Mouse (Mus musculus) megakaryocyte progenitor cell, adult 5-6 weeks (primary cell): ENCODE measurements around the gene Tmem238l. TPM values are rescaled to one million over a fixed set of nuclear protein-coding genes. Genes with fewer than 3 reads are reported as not detected.

ENCODE experiments used
- ATAC-seq: replicated peaks from 2 replicates; pipeline ENCODE4 v1.8.0; 2016; ENCODE audit warnings: mild to moderate bottlenecking, moderate TSS enrichment, inconsistent platforms; ENCODE audit not compliant: poor library complexity
- total RNA-seq, 2 experiments: library from RNA; stranded (forward) in 1 of 2; stranded (reverse) in 1 of 2; fragments of 157-497, 149-512 nt in 1 of 2; fragments of 200-1000 nt in 1 of 2; gene quantifications; 2 replicates each; pipeline versions ENCODE4 v1.2.3 to v1.2.4; 2015 to 2017

The Tmem238l gene
- total RNA-seq, 2 experiments from 2014 or later = not detected

DNA sequence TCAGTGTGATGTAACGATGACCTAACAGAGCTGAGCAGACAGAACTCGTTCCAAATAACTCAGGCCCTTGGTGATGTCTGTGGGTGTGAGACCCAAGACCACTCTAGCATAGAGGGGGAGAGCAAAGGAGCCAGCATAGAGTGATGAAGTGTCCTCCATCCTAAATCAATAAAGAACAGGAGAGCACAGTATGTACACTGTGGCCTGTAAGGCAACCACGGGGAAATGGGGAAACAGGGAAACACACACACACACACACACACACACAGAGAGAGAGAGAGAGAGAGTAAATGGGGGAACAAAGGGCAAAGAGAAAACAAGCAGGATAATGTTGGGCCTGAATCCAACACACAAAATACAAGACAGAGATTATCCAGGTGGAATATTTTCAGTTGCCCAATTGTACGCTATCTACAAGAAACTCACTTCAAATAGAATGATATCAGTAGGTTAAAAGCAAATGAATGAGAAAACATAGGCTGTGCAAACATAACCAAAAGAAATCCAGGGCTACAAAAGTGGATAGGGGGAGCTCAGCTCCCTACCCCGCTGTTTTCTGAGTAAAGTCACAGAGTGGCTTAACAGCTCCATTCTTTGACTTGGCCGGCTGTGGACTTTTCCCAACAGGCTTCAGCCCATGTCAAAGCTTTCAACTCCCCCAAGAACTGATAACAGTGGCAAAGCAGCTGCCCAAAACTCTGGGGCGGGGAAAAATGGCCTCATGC is 19.3 kb downstream of the Tmem238l start:
- no peak for ATAC-seq

DNA sequence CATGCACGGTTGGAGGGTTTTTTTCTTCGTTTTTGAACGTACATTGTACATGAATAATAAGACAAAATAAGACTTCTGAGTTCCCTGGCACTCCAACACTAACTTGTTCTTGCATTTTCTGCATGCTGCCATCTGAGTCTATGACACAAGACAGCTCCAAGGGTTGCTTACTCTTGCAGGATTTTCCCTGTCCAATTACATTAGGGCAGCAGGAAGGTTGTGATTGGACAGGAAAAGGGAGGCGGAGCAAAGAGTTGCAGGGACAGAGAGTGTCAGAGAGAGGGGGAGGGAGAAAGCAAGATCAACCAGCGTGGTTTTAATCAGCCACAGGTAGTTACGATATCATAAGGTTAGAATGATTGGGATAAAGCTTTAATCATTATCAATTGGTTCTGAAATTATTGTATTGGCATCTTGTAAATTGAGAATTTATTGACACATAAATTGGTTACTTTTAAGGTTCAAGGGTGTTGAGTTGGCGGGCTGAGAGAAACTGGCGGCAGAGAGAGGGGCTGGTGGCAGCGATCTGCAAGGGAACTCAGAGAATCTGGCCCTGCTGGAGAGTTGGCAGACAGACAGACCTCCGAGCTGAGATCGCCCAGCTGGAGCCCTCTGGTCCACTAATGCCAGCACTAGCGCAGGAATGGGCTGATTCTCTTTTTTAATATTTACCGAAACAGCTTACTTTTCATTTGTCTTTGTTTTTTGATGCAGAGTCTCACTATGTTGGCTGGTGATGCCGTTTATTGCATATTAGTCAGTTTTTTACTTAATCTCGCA is 25.1 kb downstream of the Tmem238l start:
- no peak for ATAC-seq

DNA sequence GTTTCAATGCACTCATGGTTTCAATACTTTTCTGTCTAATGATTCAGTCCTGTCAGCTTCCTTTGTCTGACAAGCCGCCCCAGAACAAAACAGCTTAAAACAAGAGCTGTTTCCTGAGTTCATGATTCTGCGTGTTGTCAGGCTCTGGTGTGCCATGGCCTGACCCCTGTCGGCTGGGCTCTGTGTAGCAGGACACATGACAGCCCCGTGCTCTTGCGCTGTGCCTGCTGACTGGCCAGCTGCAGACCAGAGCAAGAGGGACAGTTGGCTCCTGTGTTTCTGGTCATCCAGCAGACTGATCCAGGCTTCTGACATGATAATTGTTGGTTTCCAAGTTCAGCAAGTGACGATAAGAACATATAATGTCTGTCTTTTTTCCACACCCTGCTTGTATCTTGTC is 26.4 kb downstream of the Tmem238l start:
- ATAC-seq = peak; percentile 81

DNA sequence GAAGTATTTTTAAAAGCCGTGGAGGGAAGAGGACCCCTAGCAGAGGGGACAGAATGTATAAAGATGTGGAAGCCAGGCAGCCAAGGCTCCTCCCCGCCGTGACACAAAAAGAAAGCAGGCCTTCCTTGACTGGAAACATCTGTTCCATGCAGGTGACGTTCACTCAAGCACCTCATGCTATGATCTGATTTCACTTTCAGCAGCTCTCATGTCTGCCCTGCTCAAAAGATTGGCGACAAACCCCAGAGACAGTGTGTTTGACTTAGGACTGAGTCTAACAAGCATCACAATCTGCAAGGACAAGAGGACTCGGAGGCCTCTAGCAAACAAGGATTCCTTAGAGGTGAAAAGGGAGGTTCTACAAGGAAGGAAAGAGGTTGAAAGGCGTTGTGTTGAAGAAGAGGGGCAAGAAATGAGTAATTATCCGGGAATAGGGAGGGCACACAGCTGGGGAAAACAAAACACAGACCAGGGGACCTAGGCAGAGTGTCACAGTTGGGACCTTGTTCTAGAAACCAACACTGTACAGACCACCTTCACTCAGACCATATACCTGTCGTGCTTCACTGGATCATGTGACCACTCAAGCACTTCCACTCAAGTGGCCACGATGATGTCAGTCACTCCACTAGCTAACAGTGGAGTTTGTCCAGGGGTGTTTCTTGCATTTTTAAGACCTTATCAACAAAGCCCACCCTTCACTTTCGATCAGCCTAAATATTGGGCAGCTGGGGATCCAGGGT is 27.2 kb downstream of the Tmem238l start:
- no peak for ATAC-seq

DNA sequence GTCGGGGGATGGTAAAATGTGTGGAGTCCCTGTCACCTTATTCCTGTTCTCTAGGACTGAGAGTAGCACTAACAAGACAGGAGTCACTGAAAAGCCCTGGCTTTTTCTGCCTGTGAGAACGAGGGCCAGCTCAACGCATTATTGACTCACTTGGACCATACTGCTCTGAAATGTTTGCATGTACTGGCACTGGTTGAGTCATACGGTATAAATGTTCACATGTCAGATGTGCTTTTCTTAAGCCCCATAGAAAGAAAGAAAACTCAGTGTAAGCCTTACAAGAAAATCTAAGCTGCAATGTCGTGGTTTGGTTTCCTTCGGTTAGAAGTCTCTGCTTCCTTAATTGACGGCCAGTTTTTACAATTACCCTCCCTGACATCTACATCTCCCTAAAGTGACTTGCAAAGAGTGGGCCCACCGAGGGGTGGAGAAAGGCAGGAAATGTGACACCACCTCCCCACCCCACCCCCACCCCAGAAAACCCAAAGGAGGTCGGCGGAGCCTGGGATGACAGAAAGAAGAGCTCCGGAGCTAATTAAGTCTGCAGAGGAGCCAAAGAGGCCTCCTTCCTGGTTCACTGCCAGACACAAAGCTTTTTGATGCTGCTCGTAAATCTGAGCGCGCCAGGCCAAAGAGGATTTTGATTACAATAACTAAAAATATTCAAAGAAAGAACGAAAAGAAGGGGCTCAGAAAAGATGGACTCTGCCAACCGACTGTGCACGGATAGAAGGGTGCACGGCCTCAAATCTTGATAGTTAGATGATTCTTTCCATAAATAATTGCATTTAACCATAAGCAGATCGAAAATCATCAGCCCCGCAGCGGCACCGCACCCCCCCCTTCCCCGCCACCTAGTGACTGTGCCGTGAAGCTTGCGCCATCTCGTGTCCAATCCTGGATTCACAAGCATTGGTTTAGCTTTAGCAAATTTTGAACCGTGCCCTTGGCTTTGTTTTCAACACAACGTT is 28.0 kb downstream of the Tmem238l start:
- peak; percentile 93 for ATAC-seq

DNA sequence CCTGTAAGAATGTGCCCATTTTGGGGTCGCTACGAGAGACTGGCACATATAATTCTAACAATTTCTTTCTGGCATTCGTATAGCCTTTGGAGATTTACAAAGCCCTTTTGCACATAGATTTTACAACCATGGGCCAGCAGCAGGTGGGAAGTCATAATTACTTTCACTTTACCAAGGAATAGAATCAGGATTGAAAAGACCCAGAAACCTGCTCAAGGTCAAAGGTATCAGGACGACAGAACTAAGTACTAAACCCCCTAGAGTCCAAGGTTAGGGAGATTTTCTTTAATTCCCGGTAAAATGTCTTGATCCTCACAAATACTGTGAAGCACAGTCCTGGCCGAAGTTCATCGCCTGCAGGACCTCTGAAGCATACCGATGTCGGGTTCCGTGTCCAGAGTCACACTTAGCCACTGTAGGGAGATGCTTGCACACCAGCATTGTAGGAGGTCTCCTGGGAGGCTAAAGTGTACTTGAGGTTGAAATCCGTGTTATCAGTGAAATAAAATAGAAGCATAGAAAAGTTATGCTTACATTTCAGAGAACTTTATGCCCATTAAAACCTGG is 28.8 kb downstream of the Tmem238l start:
- peak; percentile 48 for ATAC-seq

GRCm38 (mm10) chr11:66992150-66992549 is 35.7 kb downstream of the Tmem238l start:
- ATAC-seq = no peak

GRCm38 (mm10) chr11:66993674-66994073 is 37.2 kb downstream of the Tmem238l start:
- no peak for ATAC-seq

DNA sequence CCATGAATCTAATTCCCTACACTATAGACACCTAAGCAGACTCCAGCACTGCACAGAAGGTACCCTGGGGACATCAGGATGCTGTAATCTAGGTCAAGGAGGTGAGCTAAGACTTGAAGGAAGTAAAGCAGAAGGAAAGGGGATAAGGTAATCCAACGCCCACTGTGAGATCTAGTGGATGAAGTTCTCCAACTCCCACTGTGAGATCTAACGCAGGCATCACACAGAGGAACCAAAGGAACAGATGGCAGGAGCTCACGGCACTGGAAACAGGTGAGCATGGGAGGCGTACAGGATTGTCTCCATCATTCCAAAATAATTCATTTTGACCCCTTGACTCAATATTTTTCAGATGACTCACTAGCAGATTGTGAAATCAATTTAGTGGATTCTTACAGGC is 40.0 kb downstream of the Tmem238l start:
- ATAC-seq = no peak

DNA sequence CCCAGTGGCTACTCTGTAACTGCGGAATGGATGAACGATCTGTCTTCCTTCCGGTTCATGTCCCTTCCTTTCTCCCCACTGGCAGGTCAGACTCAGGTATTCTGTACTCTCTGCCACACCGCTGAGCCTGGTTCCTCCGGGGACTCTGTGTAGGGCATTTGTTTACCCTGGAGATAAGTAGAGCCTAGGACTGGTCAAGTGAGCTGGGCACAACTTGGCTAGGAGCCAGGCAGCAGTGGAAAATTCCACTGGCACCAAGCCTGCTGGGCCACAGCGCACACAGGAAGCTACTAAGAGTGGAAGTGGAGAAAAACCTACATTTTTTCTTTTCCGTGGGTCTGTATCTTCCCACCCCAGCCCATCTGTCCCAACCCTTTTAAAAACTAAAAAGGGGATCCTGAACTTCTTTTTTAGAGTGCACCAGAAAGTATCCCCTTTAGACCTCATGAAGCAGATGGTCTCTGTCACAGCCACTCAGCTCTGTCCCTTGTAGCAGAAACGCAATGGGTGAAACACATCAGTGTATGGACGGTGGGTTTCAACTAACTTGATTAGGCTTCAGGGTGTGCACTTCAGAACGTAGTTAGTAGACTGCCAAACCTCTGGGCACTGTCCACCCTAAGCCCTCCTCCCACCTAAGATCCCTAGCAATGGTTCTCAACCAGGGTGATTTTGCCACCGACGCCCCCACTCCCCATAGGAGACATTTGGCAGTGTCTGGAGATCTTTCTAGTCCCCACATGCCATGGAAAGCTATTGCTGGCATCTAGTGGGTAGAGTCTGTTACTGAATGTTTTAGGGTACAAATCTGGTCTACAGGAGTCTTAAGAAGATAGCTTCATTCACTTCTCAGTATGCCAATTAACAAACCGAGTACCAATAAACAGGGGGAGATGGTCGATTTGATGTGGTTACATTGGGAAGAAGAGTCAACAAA is 42.3 kb downstream of the Tmem238l start:
- no peak for ATAC-seq

GRCm38 (mm10) chr11:67000671-67001070 is 44.2 kb downstream of the Tmem238l start:
- no peak for ATAC-seq

- ATAC-seq = no peak
These were observed 45.3 kb downstream of the Tmem238l start for GRCm38 (mm10) chr11:67001717-67002116.

DNA sequence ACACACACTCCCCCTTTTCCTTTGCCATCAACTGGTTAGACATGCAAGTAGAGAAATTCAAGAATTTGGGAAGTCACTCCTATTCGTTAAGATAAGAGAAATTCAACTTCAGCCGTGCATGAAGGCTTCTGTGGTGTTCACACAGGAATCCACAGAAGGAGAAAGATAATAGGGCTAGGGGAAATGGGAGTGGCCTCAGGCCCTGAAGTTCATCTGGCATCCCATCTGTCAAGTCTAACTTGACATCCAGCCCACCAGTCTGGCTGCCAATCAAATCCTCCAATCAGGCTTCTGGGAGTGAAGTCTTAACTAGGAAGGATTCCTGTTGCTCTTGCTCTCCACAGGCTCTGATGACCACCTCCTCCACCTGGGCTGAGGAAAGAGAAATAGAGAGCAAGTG is 46.5 kb downstream of the Tmem238l start:
- ATAC-seq = no peak

DNA sequence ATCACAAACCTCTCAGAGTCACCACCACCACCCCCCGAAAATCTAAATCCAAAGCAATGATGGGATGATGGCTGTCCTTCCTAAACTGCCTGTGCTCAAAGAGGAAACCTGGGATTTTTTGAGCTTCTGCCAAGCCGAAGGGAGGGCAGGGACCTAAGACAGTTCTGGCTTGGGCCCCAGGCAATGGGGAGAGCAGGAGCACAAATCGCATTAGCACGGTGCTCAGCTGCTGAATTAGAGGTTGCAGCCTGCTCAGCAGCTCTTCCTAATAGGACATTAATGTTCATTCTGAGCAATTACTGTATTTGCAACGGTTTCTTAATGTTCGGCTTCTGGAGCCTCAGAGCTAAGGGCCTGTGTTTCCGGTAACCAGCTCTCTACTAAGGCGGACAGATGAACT is 51.5 kb downstream of the Tmem238l start:
- ATAC-seq = no peak

GRCm38 (mm10) chr11:67008528-67008927 is 52.1 kb downstream of the Tmem238l start:
- no peak for ATAC-seq

GRCm38 (mm10) chr11:67010430-67010829 is 54.0 kb downstream of the Tmem238l start:
- peak; percentile 39; the same call in 1 of the 2 replicates for ATAC-seq

- no peak for ATAC-seq
These were observed 55.2 kb downstream of the Tmem238l start for GRCm38 (mm10) chr11:67011635-67012034.
